Mouse (Mus musculus) ES-E14 (cell line): ENCODE measurements at regions not wholly inside any gene's neighbourhood (a gene's known extent, or its start where the extent isn't known, plus 50 kb on each side); places are given as distances from the start of the nearest gene placed in this dataset.
"Not testable (repeated sequence)": the region's sequence is repeated elsewhere in the genome, so short reads cannot be mapped to it uniquely, and the experiment has no call there.

Experiments
- DNase-seq: peaks from one replicate; pipeline ENCODE4 v3.0.0-alpha.2; 2013; ENCODE audit warnings: low read depth, low spot score
- H3K27ac ChIP-seq: 2 replicates; pipeline ENCODE4 v1.5.1; 2012; ENCODE audit warnings: low read depth, mild to moderate bottlenecking, low read length, moderate library complexity, mixed read lengths; ENCODE audit not compliant: poor library complexity, insufficient read depth, severe bottlenecking
- H3K36me3 ChIP-seq: 2 replicates; pipeline ENCODE4 v1.6.1; 2012; ENCODE audit warnings: mild to moderate bottlenecking, low read length, moderate library complexity, mixed read lengths; ENCODE audit not compliant: control insufficient read depth, poor library complexity, insufficient read depth, severe bottlenecking
- H3K4me1 ChIP-seq, 2 experiments: fragments of 150-350 bp in 1 of 2; sonication (generic) in 1 of 2; 2 replicates each; pipeline ENCODE4 v1.6.1; 2012; ENCODE audit warnings: low read length in 2 of 2, mild to moderate bottlenecking in 1 of 2, mixed read lengths in 1 of 2; ENCODE audit not compliant: control insufficient read depth in 2 of 2, insufficient read depth in 2 of 2, poor library complexity in 1 of 2
- H3K4me3 ChIP-seq, 2 experiments: fragments of 150-350 bp in 1 of 2; sonication (generic) in 1 of 2; 2 replicates each; pipeline ENCODE4 v1.5.1; 2012; ENCODE audit warnings: low read length in 2 of 2, low read depth in 1 of 2, mild to moderate bottlenecking in 1 of 2, mixed read lengths in 1 of 2; ENCODE audit not compliant: insufficient read depth in 1 of 2, poor library complexity in 1 of 2, severe bottlenecking in 1 of 2
- H3K9ac ChIP-seq: 2 replicates; pipeline ENCODE4 v1.6.1; 2012; ENCODE audit warnings: low read depth, mild to moderate bottlenecking, low read length, mixed read lengths; ENCODE audit not compliant: poor library complexity, insufficient read depth, severe bottlenecking
- H3K9me3 ChIP-seq: fragments of 150-350 bp; sonication (generic); 2 replicates; pipeline ENCODE4 v1.6.1; 2012; ENCODE audit warnings: low read depth, mild to moderate bottlenecking, low read length; ENCODE audit not compliant: control insufficient read depth, insufficient read depth
- CHD2 ChIP-seq: IDR thresholded peaks from 2 replicates; pipeline ENCODE4 v1.6.1; 2014; ENCODE audit warnings: mild to moderate bottlenecking, low read depth, low read length, inconsistent platforms
- HCFC1 ChIP-seq: IDR thresholded peaks from 2 replicates; pipeline ENCODE4 v1.6.1; 2012; ENCODE audit warnings: low read length, inconsistent platforms, borderline replicate concordance; ENCODE audit not compliant: insufficient read depth
- MAFK ChIP-seq: IDR thresholded peaks from 2 replicates; pipeline ENCODE4 v1.6.1; 2014; ENCODE audit warnings: mild to moderate bottlenecking, low read depth, low read length, inconsistent platforms; ENCODE audit not compliant: insufficient read depth
- ZC3H11A ChIP-seq: IDR thresholded peaks from 2 replicates; pipeline ENCODE4 v1.6.1; 2012; ENCODE audit warnings: low read depth, mild to moderate bottlenecking, inconsistent platforms, low read length, borderline replicate concordance
- ZNF384 ChIP-seq: IDR thresholded peaks from 2 replicates; pipeline ENCODE4 v1.6.1; 2012; ENCODE audit warnings: low read depth, low read length, inconsistent platforms
- in situ Hi-C, 2 experiments: fragments of 600-800 bp; cut with MboI; formaldehyde crosslinking; loops; one replicate each; pipeline ENCODE4 v1.15.1; 2025; ENCODE audit warnings: low sequenced_read_pairs in 2 of 2, inconsistent platforms in 1 of 2; ENCODE audit not compliant: unreplicated experiment in 2 of 2

DNA sequence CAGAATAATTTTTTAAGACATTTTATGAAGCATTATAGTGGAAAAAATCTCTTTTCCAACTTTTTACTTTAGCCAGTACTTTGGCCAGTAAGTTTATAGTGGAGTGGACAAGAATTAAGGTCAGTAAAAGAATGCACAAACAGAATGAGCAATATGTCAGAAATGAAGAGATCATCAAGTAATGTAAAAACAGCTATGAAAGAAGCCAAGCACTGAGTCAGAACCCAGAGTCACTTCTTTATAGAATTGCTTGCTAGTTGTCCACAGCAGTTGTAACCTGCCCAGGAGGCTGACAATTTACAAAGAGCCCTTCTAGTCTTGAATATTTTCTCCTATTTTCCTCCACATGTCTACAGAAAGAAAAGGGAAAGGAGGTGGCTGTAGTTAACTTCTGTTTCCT is 178.6 kb upstream of the Slc10a2 start:
- Histone ChIP-seq H3K9ac (no peak overlapping the region), H3K4me1 (no peaks in the 10 kb centered on the region), H3K27ac (no peak overlapping the region), H3K36me3 (no peaks in the 10 kb centered on the region), H3K4me3 (no peak overlapping the region), H3K9me3 (no peaks in the 10 kb centered on the region)
- in situ Hi-C loops, result no loop called here
- no peak for TF ChIP-seq ZC3H11A
- no peak for TF ChIP-seq MAFK
- no peak for TF ChIP-seq HCFC1
- TF ChIP-seq CHD2, result no peak
- TF ChIP-seq ZNF384, result no peak
- no peak for DNase-seq

DNA sequence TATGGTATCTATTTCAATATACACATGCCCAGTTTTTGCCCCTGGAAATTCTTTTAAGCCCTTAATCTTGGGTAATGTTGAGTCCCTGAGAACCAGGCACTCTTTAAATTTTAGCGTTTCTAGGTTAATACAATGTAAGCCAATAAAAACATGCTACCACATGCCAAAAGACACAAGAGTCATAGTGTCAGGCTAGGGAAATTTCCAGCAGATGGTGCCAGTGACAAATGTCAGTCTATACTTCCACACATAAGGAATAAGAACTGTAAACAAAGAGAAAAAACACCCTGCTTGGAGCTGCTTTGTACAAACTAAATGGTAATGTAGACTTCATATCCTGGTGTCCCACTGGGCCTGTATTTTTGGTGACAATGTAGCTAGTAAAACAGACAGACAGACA is 157.2 kb upstream of the Slc10a2 start:
- in situ Hi-C loops, result no loop called here
- H3K27ac ChIP-seq, result no peak overlapping the region
- no peaks in the 10 kb centered on the region for H3K36me3 ChIP-seq
- DNase-seq, result no peak
- TF ChIP-seq HCFC1 (no peak), CHD2 (no peak), ZNF384 (no peak), MAFK (no peak), ZC3H11A (no peak)
- no peak overlapping the region for H3K4me3 ChIP-seq
- H3K9ac ChIP-seq, result no peak overlapping the region
- no peaks in the 10 kb centered on the region for H3K9me3 ChIP-seq
- no peaks in the 10 kb centered on the region for H3K4me1 ChIP-seq

DNA sequence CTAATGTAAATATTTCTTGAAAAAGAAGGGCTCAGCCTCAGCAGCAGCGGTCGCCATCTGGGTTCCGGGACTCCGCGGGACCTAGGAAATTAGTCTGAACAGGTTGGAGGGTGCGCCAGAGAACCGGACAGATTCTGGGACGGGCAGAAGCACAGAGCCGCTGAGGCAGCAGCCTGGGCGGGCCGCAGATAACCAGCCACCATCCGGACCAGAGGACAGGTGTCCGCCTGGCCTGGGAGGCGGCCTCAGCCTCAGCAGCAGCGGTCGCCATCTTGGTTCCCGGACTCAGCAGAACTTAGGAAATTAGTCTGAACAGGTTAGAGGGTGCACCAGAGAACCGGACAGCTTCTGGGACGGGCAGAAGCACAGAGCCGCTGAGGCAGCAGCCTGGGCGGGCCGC is 136.7 kb upstream of the Slc10a2 start:
- in situ Hi-C loops, H3K27ac ChIP-seq, H3K9me3 ChIP-seq, H3K9ac ChIP-seq, H3K4me3 ChIP-seq, H3K4me1 ChIP-seq, DNase-seq, H3K36me3 ChIP-seq: not testable (repeated sequence)
